Mouse (Mus musculus) hindbrain, embryonic 16.5 days (tissue): Measurements from ENCODE around the gene Exosc8. TPM values are rescaled to one million over a fixed set of nuclear protein-coding genes. Genes with fewer than 3 reads are reported as not detected.

ENCODE experiments used
- ATAC-seq: fragments of 200-750 bp; cut with Nextera tagmentation; 2 replicates; pipeline ENCODE4 v1.8.0; 2017; ENCODE audit warnings: moderate TSS enrichment, moderate library complexity
- H3K27ac ChIP-seq: fragments of 300-500 bp; sonication (generic); 2 replicates; pipeline ENCODE4 v1.5.1; 2014; ENCODE audit warnings: low read depth, mild to moderate bottlenecking, control low read depth, low read length, moderate library complexity
- H3K27me3 ChIP-seq: fragments of 300-500 bp; sonication (generic); replicated peaks from 2 replicates; pipeline ENCODE4 v1.6.1; 2014; ENCODE audit warnings: low read length; ENCODE audit not compliant: control insufficient read depth, insufficient read depth
- H3K36me3 ChIP-seq: fragments of 300-500 bp; sonication (generic); 2 replicates; pipeline ENCODE4 v1.6.1; 2014; ENCODE audit warnings: mild to moderate bottlenecking, low read length, moderate library complexity, mixed read lengths; ENCODE audit not compliant: control insufficient read depth, insufficient read depth
- H3K4me1 ChIP-seq: fragments of 300-500 bp; sonication (generic); 2 replicates; pipeline ENCODE4 v1.6.1; 2014; ENCODE audit warnings: low read depth, low read length; ENCODE audit not compliant: control insufficient read depth, insufficient read depth
- H3K4me2 ChIP-seq: fragments of 300-500 bp; sonication (generic); 2 replicates; pipeline ENCODE4 v1.6.1; 2014; ENCODE audit warnings: mild to moderate bottlenecking, low read length, control low read depth, moderate library complexity
- H3K4me3 ChIP-seq: fragments of 300-500 bp; sonication (generic); 2 replicates; pipeline ENCODE4 v1.5.1; 2014; ENCODE audit warnings: mild to moderate bottlenecking, low read length, control low read depth, moderate library complexity
- H3K9ac ChIP-seq: fragments of 300-500 bp; sonication (generic); 2 replicates; pipeline ENCODE4 v1.6.1; 2014; ENCODE audit warnings: low read depth, mild to moderate bottlenecking, control low read depth, low read length, moderate library complexity
- H3K9me3 ChIP-seq: fragments of 300-500 bp; sonication (generic); 2 replicates; pipeline ENCODE4 v1.6.1; 2014; ENCODE audit warnings: mild to moderate bottlenecking, low read length, moderate library complexity; ENCODE audit not compliant: control insufficient read depth
- WGBS: fragments of 180-500 bp; shearing (Covaris S2); extraction: QIAGEN DNeasy Blood & Tissue Kit; methylation state at CpG from one replicate; pipeline ENCODE4 v1.1.7; 2014; 5-methylcytosine and 5-hydroxymethylcytosine counted together
- polyA plus RNA-seq: library from polyadenylated mRNA; unstranded; fragments of >200 nt; fragmentation: Nextera tagmentation; extraction: Ambion mirVana; gene quantifications from 2 replicates; pipeline ENCODE4 v1.2.1, GENCODE M21; 2015

The Exosc8 gene
- polyA plus RNA-seq, 1 experiment from 2014 or later, result 71.6 TPM

- ATAC-seq, result no peak
- no peak overlapping the region for H3K4me2 ChIP-seq
These were observed 6.8 kb upstream of the Exosc8 start for GRCm38 (mm10) chr3:54741965-54742364.

DNA sequence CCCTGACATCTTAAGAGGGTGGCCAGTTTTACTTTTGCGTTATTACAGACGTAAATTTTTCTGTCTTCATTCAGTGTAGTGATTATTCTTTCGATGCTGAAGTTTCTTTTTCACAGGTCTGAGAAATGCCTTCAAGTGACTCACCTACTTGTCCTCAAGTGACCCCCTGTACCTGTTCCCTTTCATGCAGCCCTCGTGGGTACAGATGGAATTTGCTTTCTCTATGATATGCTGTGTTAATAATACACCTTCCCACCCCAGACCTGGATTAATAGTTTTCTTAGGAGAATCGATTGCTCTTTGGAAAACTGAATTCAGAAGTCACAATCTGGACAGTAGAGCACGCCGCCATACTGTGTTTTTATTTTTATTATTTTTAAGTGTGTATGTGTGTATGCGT, 2.1 kb upstream of the Exosc8 start:
- peaks cover 8% of the 10 kb centered on the region for H3K4me1 ChIP-seq
- H3K4me3 ChIP-seq, result no peak overlapping the region
- peaks cover 17% of the 10 kb centered on the region for H3K36me3 ChIP-seq
- H3K27ac ChIP-seq, result no peak overlapping the region
- ATAC-seq, result no peak
- H3K9me3 ChIP-seq, result no peaks in the 10 kb centered on the region
- no peak overlapping the region for H3K4me2 ChIP-seq
- no peak overlapping the region for H3K9ac ChIP-seq
- 97% methylated on average over 8 of the region's 8 CpGs for WGBS
- no peaks in the 10 kb centered on the region for H3K27me3 ChIP-seq

More at GRCm38 (mm10) chr3:54741965-54742364, 6.8 kb upstream of the Exosc8 start:
- Histone ChIP-seq H3K9ac (no peak overlapping the region), H3K4me3 (no peak overlapping the region), H3K36me3 (peaks cover 57% of the 10 kb centered on the region), H3K27me3 (no peaks in the 10 kb centered on the region), H3K9me3 (no peaks in the 10 kb centered on the region), H3K27ac (no peak overlapping the region), H3K4me1 (no peaks in the 10 kb centered on the region)
- WGBS, result 96% methylated on average over 11 of the region's 11 CpGs

- H3K9me3 ChIP-seq, result no peaks in the 10 kb centered on the region
- H3K27ac ChIP-seq, result peak overlapping the region; percentile 99
- WGBS, result 58% methylated on average over 18 of the region's 18 CpGs
- no peak for ATAC-seq
- H3K4me3 ChIP-seq, result peak overlapping the region; percentile 80
- H3K4me2 ChIP-seq, result peak overlapping the region; percentile 61
- H3K27me3 ChIP-seq, result no peaks in the 10 kb centered on the region
- peaks cover 8% of the 10 kb centered on the region for H3K4me1 ChIP-seq
- H3K9ac ChIP-seq, result peak overlapping the region; percentile 96
- peaks cover 11% of the 10 kb centered on the region for H3K36me3 ChIP-seq
These were observed 1.1 kb upstream of the Exosc8 start for GRCm38 (mm10) chr3:54736101-54736927.

DNA sequence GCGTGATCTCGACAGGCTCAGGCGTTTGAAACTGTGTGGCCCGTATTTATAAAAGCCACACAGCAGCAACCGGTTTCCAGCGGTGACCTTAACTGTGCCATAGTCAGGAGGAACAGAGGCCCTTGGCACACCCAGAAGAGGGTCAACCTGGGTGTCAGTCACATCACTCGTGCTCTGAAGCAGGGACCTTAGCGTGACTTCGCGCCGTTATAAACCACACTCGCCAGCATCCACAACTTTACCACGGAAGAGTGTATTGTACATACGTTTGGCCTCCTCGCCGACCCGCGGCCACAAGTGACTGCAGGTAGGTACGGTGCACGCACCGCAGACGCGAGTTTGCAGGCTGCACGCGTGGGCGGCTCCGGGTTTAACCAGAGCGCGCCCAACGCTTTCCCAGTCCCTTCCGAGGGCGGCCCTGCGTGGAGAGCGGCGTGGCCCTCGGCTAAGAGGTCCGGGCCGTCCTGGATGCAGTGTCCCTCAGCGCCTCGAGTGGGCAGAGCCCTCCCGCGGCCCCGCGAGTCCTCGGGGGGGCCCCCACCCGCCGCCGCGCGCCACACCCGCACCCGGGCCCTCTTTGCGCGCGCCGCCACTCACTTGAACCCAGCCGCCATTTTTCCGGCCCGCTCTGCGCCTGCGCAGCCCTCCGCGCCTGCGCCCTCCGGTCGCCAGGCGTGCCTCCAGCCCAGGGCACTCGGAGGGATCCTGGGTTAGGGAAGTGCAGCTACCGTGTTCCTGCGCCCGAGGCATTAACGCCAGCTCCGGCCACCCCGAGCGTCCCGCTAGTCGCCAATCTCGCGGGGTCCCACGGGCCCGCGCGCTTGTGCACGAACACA, 564 bp downstream of the Exosc8 start:
- peaks cover 20% of the 10 kb centered on the region for H3K36me3 ChIP-seq
- H3K4me2 ChIP-seq, result peak overlapping the region; percentile 61
- peak overlapping the region; percentile 99 for H3K27ac ChIP-seq
- peaks cover 8% of the 10 kb centered on the region for H3K4me1 ChIP-seq
- peak overlapping the region; percentile 80 for H3K4me3 ChIP-seq
- under 1% methylated on average over 71 of the region's 84 CpGs for WGBS
- peak overlapping the region; percentile 96 for H3K9ac ChIP-seq
- ATAC-seq, result peak; percentile 96
- H3K27me3 ChIP-seq, result no peaks in the 10 kb centered on the region
- no peaks in the 10 kb centered on the region for H3K9me3 ChIP-seq

DNA sequence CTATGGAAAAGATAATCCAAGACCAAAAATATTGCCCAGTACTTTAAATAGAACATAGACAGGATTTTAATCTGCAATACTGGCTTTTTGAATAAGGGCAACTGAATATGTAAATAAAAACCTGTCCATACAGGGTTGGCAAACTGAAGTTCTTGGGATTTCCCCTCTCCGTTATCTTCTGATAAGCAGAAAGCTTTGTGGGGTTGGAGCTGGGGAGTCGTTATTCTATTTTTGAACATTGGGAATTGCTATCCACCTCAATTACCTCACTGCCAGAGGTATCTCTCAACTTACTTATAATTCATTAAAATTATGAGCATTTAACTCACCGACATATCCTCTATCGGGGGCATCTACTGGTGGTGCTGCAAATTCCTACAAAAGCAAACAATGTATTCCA, 2.8 kb downstream of the Exosc8 start:
- peaks cover 25% of the 10 kb centered on the region for H3K36me3 ChIP-seq
- no peak overlapping the region for H3K27ac ChIP-seq
- H3K4me3 ChIP-seq, result no peak overlapping the region
- no peak overlapping the region for H3K4me2 ChIP-seq
- peaks cover 8% of the 10 kb centered on the region for H3K4me1 ChIP-seq
- H3K9ac ChIP-seq, result no peak overlapping the region
- WGBS, result 96% methylated on average over 4 of the region's 4 CpGs
- no peaks in the 10 kb centered on the region for H3K27me3 ChIP-seq
- no peaks in the 10 kb centered on the region for H3K9me3 ChIP-seq
- ATAC-seq, result no peak

DNA sequence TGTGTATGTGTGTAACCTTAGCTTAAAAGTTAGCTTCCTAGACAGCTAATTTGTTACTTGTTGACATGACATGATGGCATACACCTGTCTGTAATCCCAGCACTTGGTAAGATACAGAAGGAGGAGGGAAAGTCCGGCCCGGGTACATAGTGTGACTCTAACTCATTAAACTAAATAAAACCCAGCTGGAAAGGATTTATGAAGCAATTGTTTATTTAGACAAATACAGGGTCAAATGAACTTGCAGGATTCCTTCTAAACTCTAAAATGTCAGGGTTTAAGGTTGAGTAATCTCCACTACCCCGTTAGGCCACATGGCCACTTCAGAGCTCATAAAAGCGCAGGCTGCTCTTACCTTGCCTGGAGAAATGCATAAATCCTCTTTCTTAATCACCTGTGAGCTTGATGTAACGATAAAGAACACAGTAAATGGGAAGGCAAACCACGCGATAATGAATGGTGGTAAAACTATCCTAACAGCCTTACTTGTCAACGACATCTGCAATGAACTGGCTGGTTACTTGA, 3.5 kb downstream of the Exosc8 start:
- no peak overlapping the region for H3K4me3 ChIP-seq
- peaks cover 8% of the 10 kb centered on the region for H3K4me1 ChIP-seq
- no peak for ATAC-seq
- 95% methylated on average over 8 of the region's 8 CpGs for WGBS
- no peak overlapping the region for H3K9ac ChIP-seq
- H3K36me3 ChIP-seq, result peaks cover 25% of the 10 kb centered on the region
- no peak overlapping the region for H3K27ac ChIP-seq
- no peaks in the 10 kb centered on the region for H3K27me3 ChIP-seq
- no peaks in the 10 kb centered on the region for H3K9me3 ChIP-seq
- H3K4me2 ChIP-seq, result no peak overlapping the region

GRCm38 (mm10) chr3:54728100-54728499, 7.1 kb downstream of the Exosc8 start:
- Histone ChIP-seq H3K4me1 (no peaks in the 10 kb centered on the region), H3K9ac (no peak overlapping the region), H3K4me3 (no peak overlapping the region), H3K36me3 (peaks cover 27% of the 10 kb centered on the region), H3K27ac (no peak overlapping the region), H3K27me3 (no peaks in the 10 kb centered on the region), H3K4me2 (no peak overlapping the region), H3K9me3 (no peaks in the 10 kb centered on the region)
- ATAC-seq, result no peak
- WGBS, result 94% methylated on average over 6 of the region's 6 CpGs

DNA sequence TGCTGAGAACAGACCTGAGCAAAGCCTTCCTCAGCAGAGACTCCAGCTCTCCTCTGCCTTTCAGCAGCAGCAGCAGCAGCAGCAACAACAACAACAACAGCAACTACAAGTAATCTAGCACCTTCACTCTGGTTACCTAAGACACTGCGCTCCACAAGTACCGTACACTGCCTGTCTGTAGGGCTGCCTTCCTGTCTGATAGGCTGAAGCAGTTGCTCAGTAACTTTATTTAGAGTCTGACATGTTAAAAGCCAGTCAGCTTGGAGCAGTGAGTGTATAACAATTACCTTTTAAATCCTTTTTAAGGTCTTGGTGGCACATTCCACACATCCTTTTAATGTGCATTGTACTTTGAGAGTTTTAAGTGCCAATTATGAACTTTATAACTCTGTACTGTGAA, 7.6 kb downstream of the Exosc8 start:
- WGBS, result 100% methylated on average over 2 of the region's 2 CpGs
- Histone ChIP-seq H3K9ac (no peak overlapping the region), H3K4me3 (no peak overlapping the region), H3K27ac (no peak overlapping the region), H3K9me3 (no peaks in the 10 kb centered on the region), H3K27me3 (no peaks in the 10 kb centered on the region), H3K4me2 (no peak overlapping the region), H3K36me3 (peaks cover 27% of the 10 kb centered on the region), H3K4me1 (no peaks in the 10 kb centered on the region)
- no peak for ATAC-seq

DNA sequence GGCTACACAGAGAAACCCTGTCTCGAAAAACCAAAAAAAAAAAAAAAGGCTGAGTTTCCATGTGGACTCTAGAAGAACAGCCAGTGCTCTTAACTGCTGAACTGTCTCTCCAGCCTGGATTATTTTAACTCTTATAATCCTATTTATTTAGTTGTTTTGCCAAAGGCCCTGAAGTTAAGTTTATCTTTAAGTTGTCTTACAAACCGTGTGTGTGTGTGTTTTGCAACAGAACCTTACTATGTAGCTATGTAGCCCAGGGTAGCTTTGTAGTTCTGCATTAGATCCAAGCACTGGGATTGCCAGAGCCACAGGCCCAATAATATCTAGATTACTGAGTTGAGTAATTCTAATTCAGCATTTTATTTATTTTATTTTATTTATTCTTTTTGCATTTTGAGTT, 9.8 kb downstream of the Exosc8 start:
- Histone ChIP-seq H3K27me3 (no peaks in the 10 kb centered on the region), H3K27ac (no peak overlapping the region), H3K4me1 (no peaks in the 10 kb centered on the region), H3K9me3 (no peaks in the 10 kb centered on the region), H3K4me2 (no peak overlapping the region), H3K36me3 (peaks cover 17% of the 10 kb centered on the region), H3K4me3 (no peak overlapping the region), H3K9ac (no peak overlapping the region)
- 95% methylated on average over 2 of the region's 2 CpGs for WGBS
- ATAC-seq, result no peak
